Mouse (Mus musculus): ENCODE measurements around the gene Armc7.

GRCm38 (mm10) chr11:115433342-115433741 lies 42.1 kb upstream of the Armc7 start:
- no peak for TF ChIP-seq CTCF (IDR thresholded peaks at IDR 0.05; ENCODE audit: control insufficient read depth, insufficient read depth, insufficient read length)
- TF ChIP-seq CEBPB (IDR thresholded peaks at IDR 0.05; ENCODE audit: low read depth), result no peak
- TF ChIP-seq MAX (IDR thresholded peaks at IDR 0.05), result no peak
- no peak for TF ChIP-seq MYOD1 (IDR thresholded peaks at IDR 0.05; ENCODE audit: control insufficient read depth, insufficient read length, low read depth)
